24 mouse cellular contexts compared by ENCODE assay signal in genomic region chr19:3942315-3942714, GRCm38 (mm10). TPM values are rescaled to one million over a fixed set of nuclear protein-coding genes. Genes with fewer than 3 reads are reported as not detected.
A peak's percentile ranks its signal among the peaks of the same experiment; 100 is the strongest.
DNase-seq lines count a peak whose midpoint lies in the region; ATAC-seq and TF ChIP-seq lines count a peak whose summit lies in the region.
"Had no signal": no experiment of that assay in that cellular context is flagged by ENCODE, and none has a peak within 500 bp of the region (broad histone marks: within the 10 kb centered on the region; RNA-seq: fewer than 3 reads in every experiment).

No protein-coding gene starts in this region.

- H3K9ac ChIP-seq in liver, embryonic 12.5 days = no peak overlapping the region
- no peak overlapping the region for H3K9ac ChIP-seq in liver, postnatal 0 days (replicated peaks)
- no peak overlapping the region for H3K9ac ChIP-seq in forebrain, embryonic 13.5 days
- H3K9ac ChIP-seq: heart, embryonic 15.5 days; hindbrain, embryonic 13.5 days had no signal

- 56% methylated on average over 7 of the region's 7 CpGs for WGBS in liver, embryonic 12.5 days (ENCODE audit: insufficient replicate concordance)
- 80% methylated on average over 7 of the region's 7 CpGs for WGBS in liver, postnatal 0 days (ENCODE audit: insufficient replicate concordance)
- WGBS in forebrain, embryonic 13.5 days = 88% methylated on average over 7 of the region's 7 CpGs

- H3K27ac ChIP-seq in liver, embryonic 12.5 days = no peak overlapping the region
- no peak overlapping the region for H3K27ac ChIP-seq in liver, postnatal 0 days (ENCODE audit: low read depth)
- H3K27ac ChIP-seq in forebrain, embryonic 13.5 days = no peak overlapping the region
- H3K27ac ChIP-seq: heart, embryonic 15.5 days; hindbrain, embryonic 13.5 days; hindbrain, postnatal 0 days had no signal

- peaks cover 31% of the 10 kb centered on the region for H3K4me1 ChIP-seq in liver, embryonic 12.5 days
- peaks cover 16% of the 10 kb centered on the region for H3K4me1 ChIP-seq in liver, postnatal 0 days (ENCODE audit: insufficient read depth)
- H3K4me1 ChIP-seq in E14TG2a.4 (replicated peaks; ENCODE audit: low read depth, low read length) = peaks cover 38% of the 10 kb centered on the region
- no peaks in the 10 kb centered on the region for H3K4me1 ChIP-seq in forebrain, embryonic 13.5 days
- H3K4me1 ChIP-seq: hindbrain, embryonic 13.5 days had no signal

- H3K9me3 ChIP-seq in liver, embryonic 12.5 days (replicated peaks) = no peaks in the 10 kb centered on the region
- no peaks in the 10 kb centered on the region for H3K9me3 ChIP-seq in liver, postnatal 0 days (ENCODE audit: low read length)
- H3K9me3 ChIP-seq in E14TG2a.4 (ENCODE audit: low read length) = no peaks in the 10 kb centered on the region
- no peaks in the 10 kb centered on the region for H3K9me3 ChIP-seq in forebrain, embryonic 13.5 days (replicated peaks)
- H3K9me3 ChIP-seq: heart, embryonic 15.5 days; hindbrain, embryonic 13.5 days had no signal

- ATAC-seq in liver, embryonic 12.5 days = no peak
- ATAC-seq in liver, postnatal 0 days = no peak
- ATAC-seq in forebrain, embryonic 13.5 days = no peak
- ATAC-seq: forebrain, embryonic 14.5 days; hindbrain, postnatal 0 days; Patski had no signal

- intact Hi-C loops in left cerebral cortex, postnatal 36 days (cut with DNase I) = no loop called here

- no peak for DNase-seq in liver, postnatal 0 days
- DNase-seq in R1 (ENCODE audit: low read depth, low spot score) = peak; percentile 52
- peak; percentile 59 for DNase-seq in splenic B cell, adult 2 months (ENCODE audit: low read depth, low spot score)
- DNase-seq in adrenal gland, postnatal 14 days = no peak
- DNase-seq in left cerebral cortex, postnatal 36 days (ENCODE audit: low spot score in 2 of 2) = no peak
- DNase-seq: adrenal gland, adult 8-10 months; cerebellum, adult 11 months; cerebellum, adult 8-10 months; cerebellum, postnatal 14 days; gastrocnemius, postnatal 36 days; heart, adult 18-20 months; heart, postnatal 14 days had no signal

- H3K27me3 ChIP-seq in liver, embryonic 12.5 days (replicated peaks) = no peaks in the 10 kb centered on the region
- no peaks in the 10 kb centered on the region for H3K27me3 ChIP-seq in liver, postnatal 0 days (ENCODE audit: insufficient read depth, low read length)
- peaks cover 20% of the 10 kb centered on the region for H3K27me3 ChIP-seq in E14TG2a.4 (ENCODE audit: insufficient read depth, low read length)
- no peaks in the 10 kb centered on the region; the same call in 1 of the 2 replicates for H3K27me3 ChIP-seq in splenic B cell, adult 2 months (ENCODE audit: control insufficient read depth, insufficient read depth, low read length, poor library complexity, severe bottlenecking)
- H3K27me3 ChIP-seq in forebrain, embryonic 13.5 days = 0 out of 2 replicates have a peak, but pooled peaks cover 4% of the 10 kb centered on the region
- H3K27me3 ChIP-seq: heart, embryonic 15.5 days had no signal

- no peaks in the 10 kb centered on the region for H3K36me3 ChIP-seq in liver, embryonic 12.5 days
- H3K36me3 ChIP-seq in liver, postnatal 0 days (replicated peaks; ENCODE audit: insufficient read depth, low read length) = peaks cover 21% of the 10 kb centered on the region
- no peaks in the 10 kb centered on the region for H3K36me3 ChIP-seq in E14TG2a.4 (ENCODE audit: insufficient read depth, low read length)
- H3K36me3 ChIP-seq in splenic B cell, adult 2 months (ENCODE audit: control insufficient read depth, insufficient read depth, low read length, poor library complexity, severe bottlenecking) = peaks cover 19% of the 10 kb centered on the region
- no peaks in the 10 kb centered on the region for H3K36me3 ChIP-seq in forebrain, embryonic 13.5 days (ENCODE audit: poor library complexity, severe bottlenecking)
- H3K36me3 ChIP-seq: heart, embryonic 15.5 days; hindbrain, embryonic 13.5 days had no signal

- no peak overlapping the region for H3K4me3 ChIP-seq in liver, embryonic 12.5 days
- no peak overlapping the region for H3K4me3 ChIP-seq in liver, postnatal 0 days (ENCODE audit: low read depth, low read length)
- H3K4me3 ChIP-seq in E14TG2a.4 (replicated peaks; ENCODE audit: low read length) = peak overlapping the region; percentile 58
- no peak overlapping the region for H3K4me3 ChIP-seq in forebrain, embryonic 13.5 days
- H3K4me3 ChIP-seq: heart, embryonic 15.5 days; hindbrain, embryonic 13.5 days had no signal

- no peak for TF ChIP-seq EP300 in liver, postnatal 0 days (IDR thresholded peaks at IDR 0.05; ENCODE audit: low read depth)

- peak overlapping the region; percentile 73 for H3K4me2 ChIP-seq in liver, embryonic 12.5 days
- no peak overlapping the region for H3K4me2 ChIP-seq in liver, postnatal 0 days (ENCODE audit: low read depth, low read length)
- no peak overlapping the region for H3K4me2 ChIP-seq in forebrain, embryonic 13.5 days
- H3K4me2 ChIP-seq: hindbrain, embryonic 13.5 days had no signal

- no peak for TF ChIP-seq CTCF in liver, postnatal 0 days (IDR thresholded peaks at IDR 0.05; ENCODE audit: low read depth)
- TF ChIP-seq CTCF in E14TG2a.4 (conservative IDR thresholded peaks at IDR 0.05; ENCODE audit: low read length) = no peak

RNA-seq across cellular contexts. Expression of gene Unc93b1, which starts 7.3 kb away (rescaled TPM):
- 14.3 and 15.3 TPM in 2 replicates for polyA plus RNA-seq in liver, embryonic 12.5 days (2016; fragmentation: Nextera tagmentation; extraction: Ambion mirVana)
- 42.6 and 48.1 TPM in 2 replicates for polyA plus RNA-seq in liver, postnatal 0 days (2015; fragmentation: Nextera tagmentation; extraction: Ambion mirVana)
- 35.4 and 48.9 TPM in 2 replicates for total RNA-seq in adrenal gland, postnatal 14 days (2021)
- 10 to 100 TPM; 16.2 to 16.5 TPM for total RNA-seq in left cerebral cortex, postnatal 36 days (2021)
- polyA plus RNA-seq in forebrain, embryonic 13.5 days (2015; fragmentation: Nextera tagmentation; extraction: Ambion mirVana) = 3.8 and 5.3 TPM in 2 replicates
- polyA plus RNA-seq: Patski had no signal

RNA-seq across cellular contexts. Expression of gene Aldh3b1, which starts 12.7 kb away (rescaled TPM):
- polyA plus RNA-seq in liver, embryonic 12.5 days (2016; fragmentation: Nextera tagmentation; extraction: Ambion mirVana) = 1.8 and 1.9 TPM in 2 replicates
- polyA plus RNA-seq in liver, postnatal 0 days (2015; fragmentation: Nextera tagmentation; extraction: Ambion mirVana) = 9.5 TPM in 2 replicates
- 57.8 and 73.4 TPM in 2 replicates for total RNA-seq in adrenal gland, postnatal 14 days (2021)
- total RNA-seq in left cerebral cortex, postnatal 36 days (2021) = 1 to 10 TPM; 2.6 to 3.8 TPM
- polyA plus RNA-seq in forebrain, embryonic 13.5 days (2015; fragmentation: Nextera tagmentation; extraction: Ambion mirVana) = 1.1 TPM in 2 replicates

RNA-seq across cellular contexts. Expression of gene Aldh3b3, which starts 16.1 kb away (rescaled TPM):
- polyA plus RNA-seq in liver, embryonic 12.5 days (2016; fragmentation: Nextera tagmentation; extraction: Ambion mirVana) = 0.04 TPM in 1 of 2 replicates, not detected in the other
- polyA plus RNA-seq in liver, postnatal 0 days (2015; fragmentation: Nextera tagmentation; extraction: Ambion mirVana) = 0.04 and 0.13 TPM in 2 replicates
- total RNA-seq in adrenal gland, postnatal 14 days (2021) = 0.41 and 0.44 TPM in 2 replicates
- under 1 TPM in 1 of 2 experiments, not detected in 1; 0.27 TPM for total RNA-seq in left cerebral cortex, postnatal 36 days (2021)
- polyA plus RNA-seq in forebrain, embryonic 13.5 days (2015; fragmentation: Nextera tagmentation; extraction: Ambion mirVana) = not detected in 2 replicates
- total RNA-seq: gastrocnemius, adult 8-10 months; gastrocnemius, postnatal 36 days; hematopoietic stem cell, adult 5-6 weeks; hindbrain, postnatal 0 days had no signal
- polyA plus RNA-seq: CD4-positive, CD25-positive, alpha-beta regulatory T cell, adult 4 months; forebrain, embryonic 14.5 days; heart, embryonic 11.5 days; heart, embryonic 15.5 days; hindbrain, embryonic 13.5 days; hindbrain, postnatal 0 days had no signal

RNA-seq across cellular contexts. Expression of gene Ndufs8, which starts 29.7 kb away (rescaled TPM):
- polyA plus RNA-seq in liver, embryonic 12.5 days (2016; fragmentation: Nextera tagmentation; extraction: Ambion mirVana) = 197 and 218 TPM in 2 replicates
- 165 and 167 TPM in 2 replicates for polyA plus RNA-seq in liver, postnatal 0 days (2015; fragmentation: Nextera tagmentation; extraction: Ambion mirVana)
- 440 and 447 TPM in 2 replicates for total RNA-seq in adrenal gland, postnatal 14 days (2021)
- 100 to 1,000 TPM; 137 to 152 TPM for total RNA-seq in left cerebral cortex, postnatal 36 days (2021)
- polyA plus RNA-seq in forebrain, embryonic 13.5 days (2015; fragmentation: Nextera tagmentation; extraction: Ambion mirVana) = 197 and 208 TPM in 2 replicates

RNA-seq across cellular contexts. Expression of gene Aldh3b2, which starts 29.8 kb away (rescaled TPM):
- polyA plus RNA-seq in liver, embryonic 12.5 days (2016; fragmentation: Nextera tagmentation; extraction: Ambion mirVana) = 0.14 and 0.22 TPM in 2 replicates
- 0.09 and 0.11 TPM in 2 replicates for polyA plus RNA-seq in liver, postnatal 0 days (2015; fragmentation: Nextera tagmentation; extraction: Ambion mirVana)
- total RNA-seq in adrenal gland, postnatal 14 days (2021) = 7.6 and 11.6 TPM in 2 replicates
- 1 to 10 TPM; 1.0 to 1.4 TPM for total RNA-seq in left cerebral cortex, postnatal 36 days (2021)
- polyA plus RNA-seq in forebrain, embryonic 13.5 days (2015; fragmentation: Nextera tagmentation; extraction: Ambion mirVana) = 0.15 TPM in 1 of 2 replicates, not detected in the other
- total RNA-seq: hematopoietic stem cell, adult 5-6 weeks had no signal
- polyA plus RNA-seq: CD4-positive, CD25-positive, alpha-beta regulatory T cell, adult 4 months had no signal

Comparison
In these comparisons a context has a peak if more than half of its experiments do, and no peak if none do; other contexts are left out.
1. DNase-seq: peak in R1 (single experiment) and splenic B cell, adult 2 months (single experiment); none in liver, postnatal 0 days (single experiment), adrenal gland, postnatal 14 days (single experiment) and left cerebral cortex, postnatal 36 days (0 of 2).